10 mouse cellular contexts compared by ENCODE assay signal in the genomic region with DNA sequence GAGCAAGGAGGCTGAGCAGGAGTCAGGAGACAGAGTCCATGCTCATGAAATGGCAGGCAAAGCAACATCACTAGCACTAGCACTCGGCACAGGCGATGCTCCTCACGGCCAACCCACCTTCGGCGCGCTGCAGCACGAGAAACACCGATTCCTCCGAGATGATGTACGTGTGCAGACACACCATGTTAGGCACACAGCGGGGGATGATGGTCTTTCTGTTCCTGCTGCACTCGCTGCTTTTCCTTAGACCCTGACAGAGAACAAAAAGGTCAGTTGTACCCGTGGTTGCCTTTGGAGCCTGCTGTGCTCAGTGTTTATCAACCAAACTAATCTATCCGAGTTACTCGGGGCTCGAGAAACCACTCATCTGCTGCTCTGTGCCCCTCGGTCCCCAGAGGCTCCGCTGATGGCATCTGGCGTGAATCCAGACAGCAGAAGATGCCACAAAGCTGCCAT.
DNase-seq lines count a peak whose midpoint lies in the region; ATAC-seq and TF ChIP-seq lines count a peak whose summit lies in the region.
"Had no signal": no experiment of that assay in that cellular context is flagged by ENCODE, and none has a peak within 500 bp of the region (broad histone marks: within the 10 kb centered on the region; RNA-seq: fewer than 3 reads in every experiment).

No protein-coding gene starts in this region.

- H3K36me3 ChIP-seq in hindbrain, embryonic 10.5 days = peaks cover 6% of the 10 kb centered on the region; the same call in 1 of the 2 replicates
- H3K36me3 ChIP-seq in midbrain, postnatal 0 days (ENCODE audit: insufficient read depth, low read length) = peaks cover 10% of the 10 kb centered on the region
- H3K36me3 ChIP-seq: lung, embryonic 15.5 days had no signal

- H3K4me3 ChIP-seq in hindbrain, embryonic 10.5 days = peak overlapping the region; percentile 20
- no peak overlapping the region for H3K4me3 ChIP-seq in midbrain, postnatal 0 days (ENCODE audit: low read depth, low read length)
- H3K4me3 ChIP-seq: lung, embryonic 15.5 days had no signal

- no peak for TF ChIP-seq CTCF in midbrain, postnatal 0 days (IDR thresholded peaks at IDR 0.05)

- peaks cover 18% of the 10 kb centered on the region for H3K27me3 ChIP-seq in hindbrain, embryonic 10.5 days (ENCODE audit: insufficient read depth, poor library complexity, severe bottlenecking)
- no peaks in the 10 kb centered on the region for H3K27me3 ChIP-seq in midbrain, postnatal 0 days (ENCODE audit: insufficient read depth, low read length)
- H3K27me3 ChIP-seq: lung, embryonic 15.5 days had no signal

- H3K9me3 ChIP-seq in hindbrain, embryonic 10.5 days = no peaks in the 10 kb centered on the region
- H3K9me3 ChIP-seq in midbrain, postnatal 0 days (ENCODE audit: low read length) = no peaks in the 10 kb centered on the region
- H3K9me3 ChIP-seq: lung, embryonic 15.5 days had no signal

- 0 out of 2 replicates have a peak overlapping the region, but pooled peaks have one; percentile 35 for H3K27ac ChIP-seq in hindbrain, embryonic 10.5 days
- H3K27ac ChIP-seq in midbrain, postnatal 0 days (ENCODE audit: low read depth, low read length) = no peak overlapping the region
- H3K27ac ChIP-seq: lung, embryonic 15.5 days had no signal

- no peak for ATAC-seq in midbrain, postnatal 0 days (ENCODE audit: low FRiP score)

- no peak overlapping the region for H3K9ac ChIP-seq in midbrain, postnatal 0 days (replicated peaks; ENCODE audit: low read length, poor library complexity, severe bottlenecking)
- H3K9ac ChIP-seq: lung, embryonic 15.5 days had no signal

- H3K4me1 ChIP-seq in hindbrain, embryonic 10.5 days (replicated peaks) = peaks cover 27% of the 10 kb centered on the region
- no peaks in the 10 kb centered on the region for H3K4me1 ChIP-seq in midbrain, postnatal 0 days (ENCODE audit: insufficient read depth, low read length)
- H3K4me1 ChIP-seq: lung, embryonic 15.5 days had no signal

- peak; percentile 21 to 60 for DNase-seq in adrenal gland, adult (ENCODE audit: inconsistent age in 2 of 2, low spot score in 1 of 2)
- no peak for DNase-seq in adrenal gland, postnatal 4 days (ENCODE audit: low spot score in 2 of 2)
- DNase-seq in embryo, embryonic 10 days (ENCODE audit: low spot score) = peak; percentile 72
- DNase-seq in hindbrain, embryonic 10.5 days (ENCODE audit: low spot score) = peak; percentile 46
- DNase-seq in midbrain, postnatal 0 days (ENCODE audit: low spot score) = peak; percentile 65
- DNase-seq in T-cell, adult 2 months (ENCODE audit: low spot score) = no peak
- DNase-seq in layer of hippocampus, postnatal 14 days (ENCODE audit: low spot score in 2 of 2) = no peak
- DNase-seq in thymus, postnatal 10 days (ENCODE audit: low spot score in 2 of 2) = no peak
- DNase-seq: kidney, adult 18-20 months had no signal

- H3K4me2 ChIP-seq in midbrain, postnatal 0 days (ENCODE audit: low read depth, low read length, poor library complexity, severe bottlenecking) = no peak overlapping the region
- H3K4me2 ChIP-seq: lung, embryonic 15.5 days had no signal

- WGBS in hindbrain, embryonic 10.5 days = 16% methylated on average over 19 of the region's 19 CpGs
- 17% methylated on average over 19 of the region's 19 CpGs for WGBS in midbrain, postnatal 0 days

Comparison
In these comparisons a context has a peak if more than half of its experiments do, and no peak if none do; other contexts are left out.
1. DNase-seq: peak in adrenal gland, adult (2 of 2), embryo, embryonic 10 days (single experiment), hindbrain, embryonic 10.5 days (single experiment) and midbrain, postnatal 0 days (single experiment); none in adrenal gland, postnatal 4 days (0 of 2), T-cell, adult 2 months (single experiment), layer of hippocampus, postnatal 14 days (0 of 2) and thymus, postnatal 10 days (0 of 2).